Mouse (Mus musculus): ENCODE results near the gene Olfr19. TPM values are rescaled to one million over a fixed set of nuclear protein-coding genes. Genes with fewer than 3 reads are reported as not detected.
"Not testable (repeated sequence)": the region's sequence is repeated elsewhere in the genome, so short reads cannot be mapped to it uniquely, and the experiment has no call there.

The Olfr19 gene
- polyA plus RNA-seq (2011; ENCODE audit: insufficient read depth, insufficient read length, low read depth, missing spikeins): not detected in 2 replicates

GRCm38 (mm10) chr16:16676305-16676704, at the start of gene Olfr19:
Gene Olfr19, minus strand, starts transcription at chr16:16676405.
- H3K4me1 ChIP-seq (ENCODE audit: control insufficient read depth, insufficient read depth, low read length): no peaks in the 10 kb centered on the region
- H3K4me3 ChIP-seq (ENCODE audit: low read depth, low read length): no peak within 1 kb of the TSS
- H3K27me3 ChIP-seq (ENCODE audit: control insufficient read depth, insufficient read depth, low read length, poor library complexity, severe bottlenecking): no peaks in the 10 kb centered on the region
- no peak within 1 kb of the TSS for H3K9ac ChIP-seq (ENCODE audit: low read depth, poor library complexity, severe bottlenecking)
- H3K9me3 ChIP-seq (replicated peaks; ENCODE audit: control insufficient read depth, insufficient read depth, low read length, poor library complexity, severe bottlenecking): no peaks in the 10 kb centered on the region
- H3K36me3 ChIP-seq (ENCODE audit: control insufficient read depth, insufficient read depth, low read length, poor library complexity, severe bottlenecking): no peaks in the 10 kb centered on the region
- TF ChIP-seq EP300 (IDR thresholded peaks at IDR 0.05; ENCODE audit: insufficient read depth, low read depth, low read length) (no peak), CTCF (IDR thresholded peaks at IDR 0.05; ENCODE audit: low read depth, low read length) (no peak), POLR2A (IDR thresholded peaks at IDR 0.05; ENCODE audit: insufficient read depth, low read length) (no peak)
- H3K27ac ChIP-seq (ENCODE audit: insufficient read depth, low read length): no peak within 1 kb of the TSS

- no peak overlapping the region for H3K4me3 ChIP-seq (ENCODE audit: low read depth, low read length)
- no peaks in the 10 kb centered on the region for H3K36me3 ChIP-seq (ENCODE audit: control insufficient read depth, insufficient read depth, low read length, poor library complexity, severe bottlenecking)
- H3K27me3 ChIP-seq (ENCODE audit: control insufficient read depth, insufficient read depth, low read length, poor library complexity, severe bottlenecking): no peaks in the 10 kb centered on the region
- H3K27ac ChIP-seq (ENCODE audit: insufficient read depth, low read length): no peak overlapping the region
- peak; percentile 90 for TF ChIP-seq EP300 (IDR thresholded peaks at IDR 0.05; ENCODE audit: insufficient read depth, low read depth, low read length)
- no peak for TF ChIP-seq POLR2A (IDR thresholded peaks at IDR 0.05; ENCODE audit: insufficient read depth, low read length)
- H3K9me3 ChIP-seq (replicated peaks; ENCODE audit: control insufficient read depth, insufficient read depth, low read length, poor library complexity, severe bottlenecking): peaks cover 3% of the 10 kb centered on the region; the same call in 1 of the 2 replicates
- no peak overlapping the region for H3K9ac ChIP-seq (ENCODE audit: low read depth, poor library complexity, severe bottlenecking)
- H3K4me1 ChIP-seq (ENCODE audit: control insufficient read depth, insufficient read depth, low read length): no peaks in the 10 kb centered on the region
Measured at GRCm38 (mm10) chr16:16684975-16685374, 8.8 kb upstream of the Olfr19 start.

GRCm38 (mm10) chr16:16684053-16684452, 7.8 kb upstream of the Olfr19 start:
- H3K9me3 ChIP-seq (replicated peaks; ENCODE audit: control insufficient read depth, insufficient read depth, low read length, poor library complexity, severe bottlenecking): peaks cover 3% of the 10 kb centered on the region; the same call in 1 of the 2 replicates
- TF ChIP-seq EP300 (IDR thresholded peaks at IDR 0.05; ENCODE audit: insufficient read depth, low read depth, low read length) (peak; percentile 84), CTCF (IDR thresholded peaks at IDR 0.05; ENCODE audit: low read depth, low read length) (no peak)
- H3K36me3 ChIP-seq (ENCODE audit: control insufficient read depth, insufficient read depth, low read length, poor library complexity, severe bottlenecking): no peaks in the 10 kb centered on the region
- no peak overlapping the region for H3K9ac ChIP-seq (ENCODE audit: low read depth, poor library complexity, severe bottlenecking)
- no peaks in the 10 kb centered on the region for H3K4me1 ChIP-seq (ENCODE audit: control insufficient read depth, insufficient read depth, low read length)
- H3K4me3 ChIP-seq (ENCODE audit: low read depth, low read length): no peak overlapping the region
- peak overlapping the region; percentile 61; the same call in 1 of the 2 replicates for H3K27ac ChIP-seq (ENCODE audit: insufficient read depth, low read length)
- no peaks in the 10 kb centered on the region for H3K27me3 ChIP-seq (ENCODE audit: control insufficient read depth, insufficient read depth, low read length, poor library complexity, severe bottlenecking)

GRCm38 (mm10) chr16:16664994-16665393, 11.2 kb downstream of the Olfr19 start:
- no peak overlapping the region for H3K9ac ChIP-seq (ENCODE audit: low read depth, poor library complexity, severe bottlenecking)
- no peaks in the 10 kb centered on the region for H3K36me3 ChIP-seq (ENCODE audit: control insufficient read depth, insufficient read depth, low read length, poor library complexity, severe bottlenecking)
- no peaks in the 10 kb centered on the region for H3K27me3 ChIP-seq (ENCODE audit: control insufficient read depth, insufficient read depth, low read length, poor library complexity, severe bottlenecking)
- no peak overlapping the region for H3K27ac ChIP-seq (ENCODE audit: insufficient read depth, low read length)
- H3K4me3 ChIP-seq (ENCODE audit: low read depth, low read length): no peak overlapping the region
- H3K9me3 ChIP-seq (replicated peaks; ENCODE audit: control insufficient read depth, insufficient read depth, low read length, poor library complexity, severe bottlenecking): peaks cover 4% of the 10 kb centered on the region
- H3K4me1 ChIP-seq (ENCODE audit: control insufficient read depth, insufficient read depth, low read length): no peaks in the 10 kb centered on the region
- TF ChIP-seq POLR2A (IDR thresholded peaks at IDR 0.05; ENCODE audit: insufficient read depth, low read length): no peak
- no peak for TF ChIP-seq EP300 (IDR thresholded peaks at IDR 0.05; ENCODE audit: insufficient read depth, low read depth, low read length)
- TF ChIP-seq CTCF (IDR thresholded peaks at IDR 0.05; ENCODE audit: low read depth, low read length): no peak

GRCm38 (mm10) chr16:16664516-16664915, 11.7 kb downstream of the Olfr19 start:
- H3K4me3 ChIP-seq (ENCODE audit: low read depth, low read length); H3K9me3 ChIP-seq (replicated peaks; ENCODE audit: control insufficient read depth, insufficient read depth, low read length, poor library complexity, severe bottlenecking); H3K27me3 ChIP-seq (ENCODE audit: control insufficient read depth, insufficient read depth, low read length, poor library complexity, severe bottlenecking); H3K36me3 ChIP-seq (ENCODE audit: control insufficient read depth, insufficient read depth, low read length, poor library complexity, severe bottlenecking); H3K4me1 ChIP-seq (ENCODE audit: control insufficient read depth, insufficient read depth, low read length); H3K27ac ChIP-seq (ENCODE audit: insufficient read depth, low read length); H3K9ac ChIP-seq (ENCODE audit: low read depth, poor library complexity, severe bottlenecking): not testable (repeated sequence)

- no peak overlapping the region for H3K4me3 ChIP-seq (ENCODE audit: low read depth, low read length)
- TF ChIP-seq POLR2A (IDR thresholded peaks at IDR 0.05; ENCODE audit: insufficient read depth, low read length): no peak
- no peak for TF ChIP-seq CTCF (IDR thresholded peaks at IDR 0.05; ENCODE audit: low read depth, low read length)
- no peak for TF ChIP-seq EP300 (IDR thresholded peaks at IDR 0.05; ENCODE audit: insufficient read depth, low read depth, low read length)
- no peaks in the 10 kb centered on the region for H3K36me3 ChIP-seq (ENCODE audit: control insufficient read depth, insufficient read depth, low read length, poor library complexity, severe bottlenecking)
- no peak overlapping the region for H3K27ac ChIP-seq (ENCODE audit: insufficient read depth, low read length)
- no peak overlapping the region for H3K9ac ChIP-seq (ENCODE audit: low read depth, poor library complexity, severe bottlenecking)
- H3K27me3 ChIP-seq (ENCODE audit: control insufficient read depth, insufficient read depth, low read length, poor library complexity, severe bottlenecking): no peaks in the 10 kb centered on the region
- H3K4me1 ChIP-seq (ENCODE audit: control insufficient read depth, insufficient read depth, low read length): no peaks in the 10 kb centered on the region
- peaks cover 6% of the 10 kb centered on the region for H3K9me3 ChIP-seq (replicated peaks; ENCODE audit: control insufficient read depth, insufficient read depth, low read length, poor library complexity, severe bottlenecking)
Measured at GRCm38 (mm10) chr16:16645148-16645547, 31.1 kb downstream of the Olfr19 start.

Data from ES-Bruce4 (cell line).